Mouse (Mus musculus) cerebellum, adult 2 months (tissue): ENCODE measurements at regions not wholly inside any gene's neighbourhood (a gene's known extent, or its start where the extent isn't known, plus 50 kb on each side); places are given as distances from the start of the nearest gene placed in this dataset.

Experiments
- CTCF ChIP-seq: fragments of 200-500 bp; IDR thresholded peaks from 2 replicates; pipeline ENCODE4 v1.5.1; 2011; ENCODE audit warnings: low read depth, mild to moderate bottlenecking, control low read depth, low read length, moderate library complexity, borderline replicate concordance; ENCODE audit not compliant: insufficient read depth
- POLR2A ChIP-seq: fragments of 200-500 bp; IDR thresholded peaks from 2 replicates; pipeline ENCODE4 v1.6.1; 2011; ENCODE audit warnings: low read length, control low read depth, borderline replicate concordance; ENCODE audit not compliant: insufficient read depth

- TF ChIP-seq CTCF (peak; percentile 71), POLR2A (no peak)
Measured at GRCm38 (mm10) chr5:148794465-148794864, 134.7 kb downstream of the Katnal1 start.
